Mouse (Mus musculus) right cerebral cortex, postnatal 4 days (tissue): ENCODE measurements around the gene Nr5a2.

ENCODE experiments used
- DNase-seq: peaks from one replicate; pipeline ENCODE4 v3.0.0-alpha.2; 2022

Nr5a2 gene

GRCm38 (mm10) chr1:136960428-136961012 is at the start of gene Nr5a2:
Nr5a2 (minus strand) TSS chr1:136960448.
- DNase-seq, result no peak

DNA sequence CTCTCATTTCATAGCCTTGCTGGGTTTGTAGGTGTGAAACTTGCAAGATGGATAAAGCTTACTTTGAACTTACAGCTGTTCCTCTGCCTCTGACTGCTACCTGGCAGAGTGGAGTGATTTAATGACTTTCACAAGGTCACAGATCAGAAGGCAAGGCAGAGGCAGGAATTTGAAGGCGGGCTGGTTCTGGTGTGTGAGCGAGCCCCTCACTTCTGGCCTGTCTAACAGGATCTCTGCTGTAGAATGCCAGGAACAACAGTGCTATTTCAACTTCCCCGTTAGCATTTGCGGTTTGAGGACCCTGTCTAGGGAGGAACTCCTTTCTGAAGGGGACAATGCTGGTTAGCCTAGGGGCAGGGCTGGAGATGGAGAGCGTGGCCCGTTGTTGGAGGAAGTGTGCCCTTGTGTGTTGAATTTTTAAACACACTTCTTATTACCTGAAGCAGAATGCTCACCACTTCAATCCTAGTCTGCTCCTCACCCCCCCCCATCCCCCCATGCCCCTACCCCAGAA is 48.5 kb upstream of the Nr5a2 start:
- DNase-seq, result no peak

- DNase-seq, result no peak
These were observed 43.6 kb upstream of the Nr5a2 start for GRCm38 (mm10) chr1:137003816-137004215.

DNA sequence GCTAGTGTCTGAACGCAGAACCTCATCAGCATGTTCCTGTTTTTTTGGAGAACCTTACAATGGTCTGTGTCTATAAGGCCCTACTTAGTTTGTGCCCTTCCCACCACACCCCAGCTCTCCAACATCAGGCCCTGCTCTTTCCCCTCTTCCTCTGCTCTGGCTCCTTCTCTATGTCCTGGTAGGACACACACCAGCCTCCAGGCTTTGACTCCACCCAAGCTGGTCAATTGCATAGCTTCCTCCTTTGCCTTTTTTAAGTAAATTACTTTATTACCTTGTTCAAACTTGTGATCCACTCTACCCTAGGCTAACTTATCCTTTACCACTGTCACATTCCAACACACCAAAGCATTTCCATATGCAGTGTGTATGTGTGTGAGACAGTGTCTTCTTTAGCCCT is 42.9 kb upstream of the Nr5a2 start:
- DNase-seq, result no peak

DNA sequence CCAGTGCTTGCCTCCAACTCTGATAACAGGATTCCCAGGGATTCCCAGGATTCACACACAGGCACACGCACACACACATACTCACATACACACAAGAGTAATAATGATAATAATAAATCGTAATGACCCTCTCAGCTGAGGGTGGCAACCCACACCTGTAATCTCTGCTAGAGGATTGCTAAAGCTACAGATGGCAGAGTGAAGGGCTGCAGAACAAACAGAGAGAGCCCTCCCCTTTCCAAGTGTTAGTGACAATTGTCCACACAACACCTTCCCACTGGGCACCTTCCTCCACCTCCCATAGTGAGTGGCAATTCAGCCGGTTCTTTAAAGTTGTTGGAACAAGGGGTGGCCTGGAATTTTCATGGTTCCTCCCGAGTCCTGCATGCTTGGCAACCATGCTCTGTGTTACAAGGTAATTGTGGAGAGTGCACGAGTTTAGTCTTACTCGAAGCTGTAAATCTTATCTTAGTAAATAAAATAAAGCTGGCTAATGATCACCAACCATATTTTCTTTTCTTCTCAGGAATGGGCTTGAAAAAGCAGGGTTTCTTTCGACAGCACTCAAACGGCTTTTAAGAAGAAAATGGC is 31.6 kb upstream of the Nr5a2 start:
- no peak for DNase-seq

DNA sequence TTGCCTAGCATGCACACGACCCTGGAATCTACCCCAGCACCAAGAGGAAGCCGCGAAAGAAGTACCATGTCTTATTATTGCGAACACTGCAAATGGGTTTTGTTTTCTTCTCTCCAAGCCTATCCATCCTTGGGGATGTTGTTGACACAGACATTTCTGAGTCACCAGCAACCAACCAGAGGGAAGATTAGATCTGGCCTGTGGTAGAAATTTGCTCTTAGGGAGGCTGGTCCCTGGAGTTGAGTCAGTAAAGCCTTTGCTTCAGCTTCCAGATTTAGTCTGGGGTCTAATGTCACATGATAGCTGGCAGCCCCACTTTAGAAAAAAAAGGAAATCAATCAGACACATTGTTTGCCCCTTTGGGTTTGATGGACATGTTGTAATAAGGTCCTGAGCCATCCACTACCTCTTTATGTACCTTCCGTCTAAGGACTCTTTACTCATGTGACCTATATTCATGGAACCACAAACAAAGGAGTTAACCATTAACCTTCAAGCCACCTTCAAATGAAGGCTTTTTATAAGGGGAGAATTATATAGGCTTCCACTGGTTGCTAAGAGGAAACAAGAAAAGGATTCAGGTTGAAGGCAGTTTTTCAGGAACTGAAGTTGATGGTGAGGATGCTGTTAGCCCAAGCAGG is 20.1 kb upstream of the Nr5a2 start:
- DNase-seq, result no peak

GRCm38 (mm10) chr1:136977867-136978266 is 17.6 kb upstream of the Nr5a2 start:
- DNase-seq, result no peak

GRCm38 (mm10) chr1:136974040-136974439 is 13.8 kb upstream of the Nr5a2 start:
- DNase-seq, result no peak

DNA sequence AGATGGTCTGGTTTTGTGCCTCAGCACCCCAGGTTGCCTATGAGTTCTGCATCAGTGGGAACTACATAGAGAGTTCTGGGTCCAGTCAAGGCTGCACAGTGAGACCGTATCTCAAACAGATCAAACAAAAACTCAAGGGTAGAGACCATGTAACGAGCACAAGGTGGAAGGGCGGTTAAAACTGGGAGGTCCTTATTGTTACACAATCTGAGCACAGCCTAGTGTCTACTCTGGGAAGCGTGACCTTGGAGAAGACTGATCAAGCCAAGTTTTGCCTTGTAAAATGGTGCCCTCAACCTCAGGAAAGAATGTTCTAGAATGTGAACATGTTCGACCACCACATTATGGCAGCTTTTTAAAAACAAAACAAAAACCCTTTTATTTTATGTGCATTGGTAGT is 12.8 kb upstream of the Nr5a2 start:
- no peak for DNase-seq

DNA sequence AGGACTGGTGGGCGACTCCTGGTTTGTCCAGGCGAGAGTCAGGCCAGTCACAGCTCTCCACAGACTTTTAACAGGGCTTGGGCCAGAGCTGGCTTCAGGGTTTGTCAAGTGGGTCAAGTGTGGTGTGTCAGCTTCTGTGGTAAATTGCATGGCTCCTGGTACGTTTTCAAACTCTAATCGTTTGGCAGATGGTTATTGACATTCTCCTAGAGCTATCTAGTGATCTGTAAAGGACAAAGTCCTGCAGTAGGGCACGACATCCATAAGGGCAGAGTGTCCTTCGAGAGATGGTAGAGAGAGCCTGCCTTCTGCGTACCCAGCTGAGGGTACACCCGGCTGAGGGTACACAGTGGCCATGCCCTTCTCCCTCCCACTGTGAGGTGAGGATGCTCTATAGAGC is 10.7 kb upstream of the Nr5a2 start:
- DNase-seq, result no peak

DNA sequence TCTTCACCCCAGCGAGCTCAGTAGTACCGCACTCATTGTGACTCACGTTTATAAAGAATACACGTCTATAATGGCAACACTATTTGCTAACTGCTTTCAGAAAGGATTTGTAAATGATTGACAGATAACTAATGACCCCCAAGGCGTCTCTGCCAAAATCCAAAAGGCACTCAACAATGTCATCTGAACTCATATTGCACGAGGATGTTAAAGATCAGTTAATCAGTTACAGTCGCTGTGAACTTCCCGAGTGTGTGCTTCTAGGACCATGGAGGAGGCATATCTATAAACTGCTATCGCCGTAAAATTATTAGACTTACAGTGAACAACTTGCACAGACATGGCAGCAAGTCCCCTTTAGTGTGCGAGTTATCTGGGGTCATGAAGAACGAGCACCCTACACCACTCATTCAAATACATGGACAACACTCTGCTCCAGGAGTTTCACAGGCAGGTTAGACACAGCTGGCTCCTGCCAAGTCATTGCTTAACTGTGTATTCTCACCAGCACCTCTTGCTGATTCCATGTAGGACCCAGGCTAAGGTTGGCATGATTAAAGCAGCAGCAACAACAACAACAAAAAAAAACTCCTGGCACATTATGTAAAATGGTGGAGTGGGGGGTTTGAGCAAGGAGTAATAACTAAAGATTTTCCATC is 6.6 kb upstream of the Nr5a2 start:
- DNase-seq, result no peak

DNA sequence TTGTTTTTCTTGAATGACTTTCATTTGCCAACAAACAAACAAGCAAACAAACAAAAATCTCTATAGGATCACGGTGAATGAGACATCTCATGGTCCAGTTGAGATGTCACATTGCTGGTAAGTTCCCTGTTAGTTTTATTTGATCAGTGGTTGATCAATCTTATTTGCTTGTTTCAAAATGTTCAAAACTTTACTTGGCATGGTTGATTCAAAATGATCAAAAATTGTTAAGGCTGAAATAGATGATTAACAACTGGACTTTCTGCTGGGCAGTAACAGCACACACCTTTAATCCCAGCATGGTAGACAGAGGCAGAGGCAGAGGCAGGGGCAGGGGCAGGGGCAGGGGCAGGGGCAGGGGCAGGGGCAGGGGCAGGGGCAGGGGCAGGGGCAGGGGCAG is 757 bp downstream of the Nr5a2 start:
- no peak for DNase-seq

DNA sequence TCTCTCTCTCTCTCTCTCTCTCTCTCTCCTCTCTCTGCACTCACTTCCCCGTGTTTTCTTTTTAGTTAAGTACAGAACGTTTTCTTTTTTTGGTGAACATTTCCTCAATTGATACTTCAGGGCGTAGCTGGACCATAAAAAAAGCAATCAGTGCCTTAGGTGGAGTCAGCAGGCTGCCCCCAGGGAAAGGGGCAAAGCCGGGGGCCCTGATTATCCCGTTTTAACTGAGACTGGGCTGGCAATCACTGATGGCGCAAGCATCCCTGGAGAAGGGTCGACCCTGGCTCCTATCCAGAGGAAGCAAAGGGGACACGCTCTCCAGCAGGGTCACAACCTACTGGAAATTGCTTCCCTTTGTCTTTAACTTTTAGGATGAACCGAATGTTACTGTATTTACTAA is 1.6 kb downstream of the Nr5a2 start:
- no peak for DNase-seq

DNA sequence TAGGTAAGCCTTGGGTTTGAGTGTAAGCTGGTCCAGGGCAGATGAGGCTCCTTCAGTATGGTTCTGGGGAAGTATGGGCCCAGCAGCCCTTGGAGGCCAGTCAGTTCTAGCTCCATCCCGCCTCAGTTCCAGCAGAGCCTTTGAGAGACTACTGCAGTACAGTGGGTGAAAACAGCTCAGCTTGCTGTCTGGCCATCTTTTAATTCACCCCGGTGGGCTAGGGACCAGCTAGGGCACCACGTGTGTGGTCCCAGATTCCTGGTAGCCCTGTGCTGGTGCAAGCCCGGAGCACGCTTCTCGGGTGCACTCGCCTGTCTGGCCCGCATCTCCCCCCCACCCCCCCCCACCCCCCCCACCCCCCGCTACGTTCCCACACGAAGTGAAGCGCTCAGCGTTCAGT is 2.1 kb downstream of the Nr5a2 start:
- DNase-seq, result no peak

GRCm38 (mm10) chr1:136957696-136958095 is 2.6 kb downstream of the Nr5a2 start:
- DNase-seq, result no peak

DNA sequence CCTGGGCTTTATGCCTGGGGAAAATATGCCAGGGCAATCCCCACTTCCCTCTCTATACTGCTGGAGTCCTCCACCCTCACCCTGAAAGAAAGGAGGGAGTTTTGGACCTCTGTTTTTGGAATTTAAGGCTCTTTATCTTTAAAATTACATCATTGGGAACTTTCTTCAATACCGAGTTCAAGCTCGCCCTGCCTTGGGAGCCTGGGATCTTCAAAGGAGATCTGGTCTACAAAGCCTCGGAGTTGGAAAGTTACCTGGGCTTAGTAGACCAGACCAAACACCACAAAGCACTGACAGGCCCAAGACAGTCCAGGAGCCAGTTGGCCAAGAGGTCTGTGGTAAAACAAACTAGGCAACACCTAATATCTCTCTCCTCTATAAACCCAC is 6.1 kb downstream of the Nr5a2 start:
- no peak for DNase-seq

DNA sequence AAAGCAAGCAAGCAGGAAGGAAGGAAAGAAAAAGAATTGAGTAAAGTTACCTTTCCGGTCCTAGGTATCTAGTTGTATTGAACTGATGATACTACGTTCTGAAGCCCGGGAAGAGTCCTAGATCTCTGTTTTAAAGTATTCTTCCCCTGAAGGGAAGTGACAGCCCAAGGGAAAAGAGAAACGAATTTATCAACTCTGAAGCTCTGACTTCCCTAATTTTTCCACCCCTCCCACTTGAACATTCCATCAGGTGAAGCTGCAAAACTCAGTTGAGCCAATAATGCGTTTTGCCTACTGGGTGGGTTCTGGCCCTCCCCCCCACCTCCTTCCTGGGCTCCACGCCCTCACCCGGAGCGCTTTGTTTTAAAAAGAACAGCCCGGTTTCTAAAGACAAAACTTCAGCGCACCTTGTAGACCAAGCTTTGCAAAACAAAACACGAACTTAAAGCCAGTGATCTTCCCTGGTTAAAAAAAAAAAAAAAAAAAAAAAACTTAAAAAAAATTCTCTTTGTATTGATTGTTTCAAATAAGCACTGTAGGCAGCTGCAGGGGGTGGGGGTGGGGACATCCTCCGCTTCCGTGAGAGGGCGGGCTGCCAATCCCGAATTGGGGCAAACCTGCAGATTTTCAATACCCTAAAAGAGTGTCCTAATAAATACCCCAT is 6.7 kb downstream of the Nr5a2 start:
- no peak for DNase-seq

GRCm38 (mm10) chr1:136952609-136953311 is 7.5 kb downstream of the Nr5a2 start:
- no peak for DNase-seq

DNA sequence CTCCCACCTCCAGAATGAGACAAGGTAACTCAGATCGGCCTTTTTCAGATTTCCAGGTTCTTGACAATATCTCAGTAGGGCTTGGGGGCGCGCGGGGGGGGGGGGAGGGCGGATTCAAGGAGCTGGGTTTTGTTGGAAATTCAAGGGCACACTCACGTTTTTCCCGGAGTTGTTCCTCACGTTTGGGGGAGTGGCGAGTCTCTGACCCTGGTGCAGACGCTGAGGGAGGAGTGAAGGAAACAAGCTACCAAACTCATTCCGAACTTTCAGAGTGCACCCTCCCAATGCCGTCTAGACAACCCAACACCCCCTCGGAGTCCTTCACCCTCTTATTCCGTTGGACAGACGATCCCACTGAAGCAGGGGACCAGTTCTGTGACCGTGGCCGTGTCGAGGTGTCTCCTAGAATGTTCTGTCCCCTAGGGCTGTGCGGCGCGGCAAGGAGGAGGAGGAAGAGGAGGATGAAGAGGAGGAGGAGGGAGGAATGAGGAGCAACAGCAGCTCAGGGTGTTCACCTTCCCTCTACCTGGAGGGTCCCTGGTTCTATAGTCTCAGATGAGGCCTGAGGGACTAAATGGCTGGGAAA is 8.2 kb downstream of the Nr5a2 start:
- no peak for DNase-seq

DNA sequence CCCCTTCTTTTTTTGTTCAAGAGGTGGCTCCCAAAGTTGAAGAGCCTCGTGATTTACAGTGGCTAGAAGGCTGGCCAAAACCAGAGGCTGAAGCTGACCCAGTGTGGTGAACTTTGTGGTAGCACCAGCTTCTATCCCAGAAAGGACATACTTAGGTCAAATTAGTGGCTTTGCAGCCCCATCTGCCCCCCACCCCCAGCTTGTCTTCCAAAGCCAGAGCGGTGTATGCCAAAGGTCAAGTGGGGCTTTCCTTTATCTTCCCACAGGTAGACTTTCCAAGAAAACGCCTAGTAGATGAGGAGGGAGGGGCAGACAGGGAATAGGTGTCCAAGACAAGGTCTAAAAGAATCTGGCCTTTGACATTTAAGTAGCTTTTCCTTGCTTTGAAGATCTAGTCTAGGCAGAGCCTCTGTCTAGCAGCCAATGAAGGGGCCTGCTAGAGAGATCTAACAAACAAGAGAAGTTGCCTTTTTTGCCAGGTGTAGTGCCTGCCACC is 9.0 kb downstream of the Nr5a2 start:
- no peak for DNase-seq

- no peak for DNase-seq
These were observed 10.9 kb downstream of the Nr5a2 start for GRCm38 (mm10) chr1:136949323-136949741.
